Mouse (Mus musculus) thymus, adult 2 months (tissue): ENCODE results near the gene Rcc2. TPM values are rescaled to one million over a fixed set of nuclear protein-coding genes. Genes with fewer than 3 reads are reported as not detected.
A peak's percentile ranks its signal among the peaks of the same experiment; 100 is the strongest.

Experiments used
- DNase-seq: peaks from one replicate; pipeline ENCODE4 v3.0.0; 2021
- H3K27ac ChIP-seq: fragments of 200-500 bp; 2 replicates; pipeline ENCODE4 v1.5.1; 2012; ENCODE audit warnings: low read length, control low read depth; ENCODE audit not compliant: control insufficient read depth, insufficient read depth
- H3K27me3 ChIP-seq: fragments of 200-500 bp; 2 replicates; pipeline ENCODE4 v1.6.1; 2012; ENCODE audit warnings: mild to moderate bottlenecking, low read length, moderate library complexity, mixed read lengths; ENCODE audit not compliant: control insufficient read depth, insufficient read depth
- H3K36me3 ChIP-seq: fragments of 200-500 bp; 2 replicates; pipeline ENCODE4 v1.6.1; 2012; ENCODE audit warnings: mild to moderate bottlenecking, low read length, moderate library complexity; ENCODE audit not compliant: control insufficient read depth, insufficient read depth
- H3K4me1 ChIP-seq: fragments of 200-500 bp; replicated peaks from 2 replicates; pipeline ENCODE4 v1.6.1; 2012; ENCODE audit warnings: low read length; ENCODE audit not compliant: control insufficient read depth, insufficient read depth
- H3K4me3 ChIP-seq: fragments of 200-500 bp; 2 replicates; pipeline ENCODE4 v1.5.1; 2012; ENCODE audit warnings: mild to moderate bottlenecking, low read length, control low read depth, moderate library complexity; ENCODE audit not compliant: control insufficient read depth, insufficient read depth
- CTCF ChIP-seq: fragments of 200-500 bp; IDR thresholded peaks from 2 replicates; pipeline ENCODE4 v1.5.1; 2012; ENCODE audit warnings: mild to moderate bottlenecking, control low read depth, low read length, moderate library complexity, borderline replicate concordance; ENCODE audit not compliant: control insufficient read depth, poor library complexity, insufficient read depth; ENCODE audit errors: extremely low read depth
- POLR2A ChIP-seq: fragments of 200-500 bp; IDR thresholded peaks from 2 replicates; pipeline ENCODE4 v1.6.1; 2012; ENCODE audit warnings: mild to moderate bottlenecking, low read length, control low read depth, moderate library complexity; ENCODE audit not compliant: control insufficient read depth, poor library complexity, insufficient read depth; ENCODE audit errors: extremely low read depth
- WGBS: fragments of 180-500 bp; shearing (Covaris S2); methylation state at CpG from one replicate; pipeline ENCODE4 v1.1.7; 2018; 5-methylcytosine and 5-hydroxymethylcytosine counted together
- polyA plus RNA-seq: library from polyadenylated mRNA; depleted of rRNA; stranded (reverse); fragments of >200 nt; gene quantifications from 2 replicates; pipeline ENCODE4 v1.2.3, GENCODE M21; 2012

The Rcc2 gene
- polyA plus RNA-seq, 1 experiment: 211 TPM

- H3K4me3 ChIP-seq: no peak overlapping the region
- H3K36me3 ChIP-seq: no peaks in the 10 kb centered on the region
- no peaks in the 10 kb centered on the region for H3K4me1 ChIP-seq
- WGBS: 35% methylated on average over 13 of the region's 13 CpGs
- no peaks in the 10 kb centered on the region for H3K27me3 ChIP-seq
- DNase-seq: peak; percentile 88
- TF ChIP-seq POLR2A (no peak), CTCF (peak; percentile 96)
- no peak overlapping the region for H3K27ac ChIP-seq
Measured at GRCm38 (mm10) chr4:140674345-140674926, 25.9 kb upstream of the Rcc2 start.

GRCm38 (mm10) chr4:140679038-140679437, 21.3 kb upstream of the Rcc2 start:
- peak; percentile 29 for DNase-seq
- H3K27ac ChIP-seq: no peak overlapping the region
- no peak overlapping the region for H3K4me3 ChIP-seq
- no peaks in the 10 kb centered on the region for H3K36me3 ChIP-seq
- 18% methylated on average over 5 of the region's 5 CpGs for WGBS
- peaks cover 6% of the 10 kb centered on the region for H3K4me1 ChIP-seq
- TF ChIP-seq POLR2A: no peak
- peak; percentile 75; the same call in 1 of the 2 replicates for TF ChIP-seq CTCF
- no peaks in the 10 kb centered on the region for H3K27me3 ChIP-seq

GRCm38 (mm10) chr4:140679723-140680380, 20.5 kb upstream of the Rcc2 start:
- peaks cover 14% of the 10 kb centered on the region for H3K4me1 ChIP-seq
- no peaks in the 10 kb centered on the region for H3K36me3 ChIP-seq
- DNase-seq: peak; percentile 84
- H3K4me3 ChIP-seq: no peak overlapping the region
- no peak overlapping the region for H3K27ac ChIP-seq
- no peaks in the 10 kb centered on the region for H3K27me3 ChIP-seq
- TF ChIP-seq CTCF: peak; percentile 66; the same call in 1 of the 2 replicates
- TF ChIP-seq POLR2A: no peak
- 32% methylated on average over 14 of the region's 18 CpGs for WGBS

- Histone ChIP-seq H3K27ac (no peak overlapping the region), H3K4me1 (peaks cover 22% of the 10 kb centered on the region), H3K27me3 (no peaks in the 10 kb centered on the region), H3K36me3 (no peaks in the 10 kb centered on the region), H3K4me3 (no peak overlapping the region)
- TF ChIP-seq CTCF: no peak
- TF ChIP-seq POLR2A: no peak
- 40% methylated on average over 8 of the region's 8 CpGs for WGBS
- DNase-seq: no peak
Measured at GRCm38 (mm10) chr4:140680731-140681397, 19.5 kb upstream of the Rcc2 start.

- Histone ChIP-seq H3K4me3 (no peak overlapping the region), H3K27ac (no peak overlapping the region), H3K27me3 (no peaks in the 10 kb centered on the region), H3K36me3 (no peaks in the 10 kb centered on the region), H3K4me1 (peaks cover 22% of the 10 kb centered on the region)
- WGBS: 56% methylated on average over 8 of the region's 8 CpGs
- no peak for DNase-seq
- TF ChIP-seq CTCF (no peak), POLR2A (no peak)
Measured at GRCm38 (mm10) chr4:140683608-140684007, 16.7 kb upstream of the Rcc2 start.

- no peaks in the 10 kb centered on the region for H3K36me3 ChIP-seq
- no peak overlapping the region for H3K4me3 ChIP-seq
- DNase-seq: peak; percentile 17
- H3K27ac ChIP-seq: no peak overlapping the region
- H3K4me1 ChIP-seq: peaks cover 24% of the 10 kb centered on the region
- WGBS: 4% methylated on average over 16 of the region's 16 CpGs
- H3K27me3 ChIP-seq: no peaks in the 10 kb centered on the region
- TF ChIP-seq POLR2A (no peak), CTCF (no peak)
Measured at GRCm38 (mm10) chr4:140684141-140684871, 16.0 kb upstream of the Rcc2 start.
